ENCODE assay signal across 10 mouse cellular contexts in the genomic region with DNA sequence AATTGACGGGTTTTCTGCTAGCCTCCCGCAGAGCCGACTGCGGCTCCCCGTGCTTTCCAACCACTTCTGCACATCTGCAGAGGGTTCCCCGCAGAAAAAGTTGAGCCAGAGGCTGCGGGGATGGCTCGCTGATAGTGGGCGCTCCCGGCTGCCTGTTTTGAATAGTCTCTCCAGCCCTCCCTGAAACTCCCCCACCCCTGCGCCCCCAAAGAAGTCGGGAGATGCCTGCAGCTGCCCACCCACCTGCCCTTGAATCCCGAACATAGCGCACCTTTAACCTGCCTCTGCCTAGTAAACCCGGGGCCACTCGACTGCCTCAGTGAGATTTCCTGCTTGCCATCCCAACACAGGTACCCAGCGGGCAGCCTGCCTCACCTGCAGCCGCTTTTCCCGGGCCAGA. TPM values are rescaled to one million over a fixed set of nuclear protein-coding genes. Genes with fewer than 3 reads are reported as not detected.
DNase-seq lines count a peak whose midpoint lies in the region; ATAC-seq and TF ChIP-seq lines count a peak whose summit lies in the region.
"Had no signal": no experiment of that assay in that cellular context is flagged by ENCODE, and none has a peak within 500 bp of the region (broad histone marks: within the 10 kb centered on the region; RNA-seq: fewer than 3 reads in every experiment).

No protein-coding gene starts in this region.

- H3K4me2 ChIP-seq in heart, embryonic 13.5 days: peak overlapping the region; percentile 96
- H3K4me2 ChIP-seq in limb, embryonic 15.5 days: peak overlapping the region; percentile 93

- no peak for TF ChIP-seq CTCF in testis, adult 2 months (IDR thresholded peaks at IDR 0.05; ENCODE audit: control insufficient read depth, insufficient read depth, insufficient replicate concordance, low read depth, low read length)

- DNase-seq in heart, postnatal 36 days: no peak
- no peak for DNase-seq in testis, postnatal 14 days (ENCODE audit: low spot score)
- no peak for DNase-seq in cerebellum, adult 11-12 months
- no peak for DNase-seq in lung, postnatal 36 days

- ATAC-seq in heart, embryonic 13.5 days (ENCODE audit: extremely low read depth, insufficient number of reproducible peaks, low FRiP score, low TSS enrichment): no peak
- no peak for ATAC-seq in limb, embryonic 15.5 days (ENCODE audit: insufficient number of reproducible peaks, low FRiP score, low TSS enrichment, low read depth)
- no peak for ATAC-seq in frontal cortex, adult (ENCODE audit: low TSS enrichment)

- H3K27ac ChIP-seq in heart, embryonic 13.5 days (replicated peaks): no peak overlapping the region
- H3K27ac ChIP-seq in testis, adult 2 months (ENCODE audit: control insufficient read depth, insufficient read depth, low read depth, low read length): no peak overlapping the region
- no peak overlapping the region for H3K27ac ChIP-seq in limb, embryonic 15.5 days

- peak overlapping the region; percentile 59 for H3K4me3 ChIP-seq in heart, embryonic 13.5 days
- H3K4me3 ChIP-seq in testis, adult 2 months (ENCODE audit: control insufficient read depth, low read depth, low read length): peak overlapping the region; percentile 43
- H3K4me3 ChIP-seq in limb, embryonic 15.5 days: peak overlapping the region; percentile 49

- WGBS in heart, embryonic 13.5 days: under 1% methylated on average over 19 of the region's 19 CpGs
- WGBS in limb, embryonic 15.5 days: 2% methylated on average over 19 of the region's 19 CpGs

- no peaks in the 10 kb centered on the region for H3K9me3 ChIP-seq in heart, embryonic 13.5 days
- H3K9me3 ChIP-seq in limb, embryonic 15.5 days: no peaks in the 10 kb centered on the region

- peaks cover 28% of the 10 kb centered on the region for H3K4me1 ChIP-seq in heart, embryonic 13.5 days
- H3K4me1 ChIP-seq in testis, adult 2 months (ENCODE audit: control insufficient read depth, insufficient read depth, low read length): peaks cover 14% of the 10 kb centered on the region
- H3K4me1 ChIP-seq in limb, embryonic 15.5 days: peaks cover 32% of the 10 kb centered on the region

- TF ChIP-seq POLR2A in testis, adult 2 months (IDR thresholded peaks at IDR 0.05; ENCODE audit: control insufficient read depth, low read depth, low read length): no peak

- peaks cover 91% of the 10 kb centered on the region for H3K27me3 ChIP-seq in heart, embryonic 13.5 days (replicated peaks)
- H3K27me3 ChIP-seq in testis, adult 2 months (ENCODE audit: control insufficient read depth, insufficient read depth, low read length): no peaks in the 10 kb centered on the region
- peaks cover 76% of the 10 kb centered on the region for H3K27me3 ChIP-seq in limb, embryonic 15.5 days
- H3K27me3 ChIP-seq: CH12.LX had no signal

- H3K9ac ChIP-seq in heart, embryonic 13.5 days: peak overlapping the region; percentile 59
- H3K9ac ChIP-seq in limb, embryonic 15.5 days: 0 out of 2 replicates have a peak overlapping the region, but pooled peaks have one; percentile 5

- no peaks in the 10 kb centered on the region for H3K36me3 ChIP-seq in heart, embryonic 13.5 days
- no peaks in the 10 kb centered on the region for H3K36me3 ChIP-seq in testis, adult 2 months (ENCODE audit: control insufficient read depth, insufficient read depth, low read length)
- no peaks in the 10 kb centered on the region for H3K36me3 ChIP-seq in limb, embryonic 15.5 days

- intact Hi-C loops in heart, postnatal 36 days (cut with DNase I): no loop called here

RNA-seq across cellular contexts. Expression of gene Sv2c, which starts 0.5 kb away (rescaled TPM):
- 0.99 and 1.4 TPM in 2 replicates for polyA plus RNA-seq in heart, embryonic 13.5 days (2015; fragmentation: Nextera tagmentation; extraction: Ambion mirVana)
- total RNA-seq in heart, postnatal 36 days (2021): under 1 TPM; 0.16 to 0.25 TPM
- 4.8 and 9.5 TPM in 2 replicates for polyA plus RNA-seq in testis, adult 2 months (2012; rRNA removed)
- polyA plus RNA-seq in limb, embryonic 15.5 days (2015; fragmentation: Nextera tagmentation; extraction: Ambion mirVana): 1.3 and 1.5 TPM in 2 replicates

RNA-seq across cellular contexts. Expression of gene Gm17190, which starts 50.1 kb away (rescaled TPM):
- not detected in 2 replicates for polyA plus RNA-seq in heart, embryonic 13.5 days (2015; fragmentation: Nextera tagmentation; extraction: Ambion mirVana)
- not detected for total RNA-seq in heart, postnatal 36 days (2021)
- polyA plus RNA-seq in testis, adult 2 months (2012; rRNA removed): not detected in 2 replicates
- not detected in 2 replicates for polyA plus RNA-seq in limb, embryonic 15.5 days (2015; fragmentation: Nextera tagmentation; extraction: Ambion mirVana)
- total RNA-seq: CH12.LX; layer of hippocampus, postnatal 10 days had no signal

RNA-seq across cellular contexts. Expression of gene Gm20075, which starts 50.7 kb away (rescaled TPM):
- 27.9 and 35.1 TPM in 2 replicates for polyA plus RNA-seq in heart, embryonic 13.5 days (2015; fragmentation: Nextera tagmentation; extraction: Ambion mirVana)
- 10 to 100 TPM; 12.0 to 14.9 TPM for total RNA-seq in heart, postnatal 36 days (2021)
- 0.34 and 2.8 TPM in 2 replicates for polyA plus RNA-seq in testis, adult 2 months (2012; rRNA removed)
- polyA plus RNA-seq in limb, embryonic 15.5 days (2015; fragmentation: Nextera tagmentation; extraction: Ambion mirVana): 17.0 and 17.4 TPM in 2 replicates
